Mouse (Mus musculus) forebrain, postnatal 0 days (tissue): ENCODE measurements around the gene Gnaq. TPM values are rescaled to one million over a fixed set of nuclear protein-coding genes. Genes with fewer than 3 reads are reported as not detected.
"Not testable (repeated sequence)": the region's sequence is repeated elsewhere in the genome, so short reads cannot be mapped to it uniquely, and the experiment has no call there.

Source experiments
- ATAC-seq: fragments of 200-750 bp; cut with Nextera tagmentation; 2 replicates; pipeline ENCODE4 v1.8.0; 2017; ENCODE audit warnings: mild to moderate bottlenecking, moderate library complexity
- DNase-seq: peaks from one replicate; pipeline ENCODE4 v3.0.0-alpha.2; 2015
- H3K27ac ChIP-seq: fragments of 300-500 bp; sonication (generic); 2 replicates; pipeline ENCODE4 v1.5.1; 2014; ENCODE audit warnings: low read depth, mild to moderate bottlenecking, antibody characterized with exemption, low read length, moderate library complexity, mixed read lengths
- H3K27me3 ChIP-seq: fragments of 300-500 bp; sonication (generic); 2 replicates; pipeline ENCODE4 v1.6.1; 2014; ENCODE audit warnings: mild to moderate bottlenecking, low read length, mixed read lengths; ENCODE audit not compliant: insufficient read depth
- H3K36me3 ChIP-seq: fragments of 300-500 bp; sonication (generic); 2 replicates; pipeline ENCODE4 v1.6.1; 2014; ENCODE audit warnings: mild to moderate bottlenecking, moderate library complexity; ENCODE audit not compliant: insufficient read depth
- H3K4me1 ChIP-seq: fragments of 300-500 bp; sonication (generic); 2 replicates; pipeline ENCODE4 v1.6.1; 2014; ENCODE audit warnings: antibody characterized with exemption; ENCODE audit not compliant: insufficient read depth
- H3K4me2 ChIP-seq: fragments of 300-500 bp; sonication (generic); 2 replicates; pipeline ENCODE4 v1.6.1; 2014; ENCODE audit warnings: low read depth, mild to moderate bottlenecking, moderate library complexity
- H3K4me3 ChIP-seq: fragments of 300-500 bp; sonication (generic); 2 replicates; pipeline ENCODE4 v1.5.1; 2014; ENCODE audit warnings: low read depth, low read length, mixed read lengths
- H3K9ac ChIP-seq: fragments of 300-500 bp; sonication (generic); 2 replicates; pipeline ENCODE4 v1.6.1; 2014; ENCODE audit warnings: mild to moderate bottlenecking
- H3K9me3 ChIP-seq: fragments of 300-500 bp; sonication (generic); 2 replicates; pipeline ENCODE4 v1.6.1; 2016; ENCODE audit warnings: low read length
- CTCF ChIP-seq: sonication (generic); IDR thresholded peaks from 2 replicates; pipeline ENCODE4 v1.5.1; 2016; ENCODE audit warnings: antibody characterized with exemption, control low read depth, low read depth
- WGBS: fragments of 180-500 bp; shearing (Covaris S2); extraction: QIAGEN DNeasy Blood & Tissue Kit; methylation state at CpG from one replicate; pipeline ENCODE4 v1.1.7; 2014; 5-methylcytosine and 5-hydroxymethylcytosine counted together
- polyA plus RNA-seq: library from polyadenylated mRNA; unstranded; fragments of >200 nt; fragmentation: Nextera tagmentation; extraction: Ambion mirVana; gene quantifications from 2 replicates; pipeline ENCODE4 v1.2.1, GENCODE M21; 2015
- total RNA-seq: library from RNA; depleted of rRNA; stranded (reverse); fragments of >200 nt; gene quantifications from 2 replicates; pipeline ENCODE4 v1.2.3, GENCODE M21; 2014

Gnaq gene
- total and polyA plus RNA-seq, 2 experiments from 2014 or later, result 94.2 to 143 TPM

GRCm38 (mm10) chr19:16255294-16255693, 122.7 kb downstream of the Gnaq start:
- Histone ChIP-seq H3K4me2 (no peak overlapping the region), H3K9me3 (no peaks in the 10 kb centered on the region), H3K9ac (no peak overlapping the region), H3K4me1 (no peaks in the 10 kb centered on the region), H3K36me3 (no peaks in the 10 kb centered on the region), H3K27me3 (no peaks in the 10 kb centered on the region), H3K27ac (no peak overlapping the region), H3K4me3 (no peak overlapping the region)
- ATAC-seq (no peak), DNase-seq (no peak)
- 70% methylated on average over 2 of the region's 2 CpGs for WGBS
- no peak for TF ChIP-seq CTCF

- DNase-seq, result no peak
- no peak for TF ChIP-seq CTCF
Measured at GRCm38 (mm10) chr19:16258766-16259355, 126.2 kb downstream of the Gnaq start.

GRCm38 (mm10) chr19:16259786-16260434, 127.3 kb downstream of the Gnaq start:
- Histone ChIP-seq H3K36me3 (no peaks in the 10 kb centered on the region), H3K27ac (no peak overlapping the region), H3K4me3 (no peak overlapping the region), H3K9me3 (no peaks in the 10 kb centered on the region), H3K4me2 (no peak overlapping the region), H3K4me1 (no peaks in the 10 kb centered on the region), H3K9ac (no peak overlapping the region), H3K27me3 (no peaks in the 10 kb centered on the region)
- 88% methylated on average over 6 of the region's 6 CpGs for WGBS
- ATAC-seq (no peak), DNase-seq (no peak)
- no peak for TF ChIP-seq CTCF

More at GRCm38 (mm10) chr19:16258766-16259355, 126.2 kb downstream of the Gnaq start:
- Histone ChIP-seq H3K4me2 (no peak overlapping the region), H3K27ac (no peak overlapping the region), H3K4me3 (no peak overlapping the region), H3K27me3 (no peaks in the 10 kb centered on the region), H3K36me3 (no peaks in the 10 kb centered on the region), H3K9ac (no peak overlapping the region), H3K9me3 (no peaks in the 10 kb centered on the region), H3K4me1 (no peaks in the 10 kb centered on the region)
- no peak for ATAC-seq

GRCm38 (mm10) chr19:16260435-16260832, 127.8 kb downstream of the Gnaq start:
- TF ChIP-seq CTCF, result peak; percentile 51
- 64% methylated on average over 2 of the region's 2 CpGs for WGBS
- Histone ChIP-seq H3K27me3 (no peaks in the 10 kb centered on the region), H3K4me3 (no peak overlapping the region), H3K9me3 (no peaks in the 10 kb centered on the region), H3K36me3 (no peaks in the 10 kb centered on the region), H3K9ac (no peak overlapping the region), H3K4me1 (no peaks in the 10 kb centered on the region), H3K4me2 (no peak overlapping the region), H3K27ac (no peak overlapping the region)
- ATAC-seq, result no peak
- no peak for DNase-seq

- H3K36me3 ChIP-seq, result no peaks in the 10 kb centered on the region
- no peak overlapping the region for H3K27ac ChIP-seq
- no peaks in the 10 kb centered on the region for H3K27me3 ChIP-seq
- no peak overlapping the region for H3K4me3 ChIP-seq
- DNase-seq (no peak), ATAC-seq (no peak)
- no peak overlapping the region for H3K4me2 ChIP-seq
- WGBS, result 96% methylated on average over 1 of the region's 1 CpGs
- no peaks in the 10 kb centered on the region for H3K9me3 ChIP-seq
- TF ChIP-seq CTCF, result no peak
- no peaks in the 10 kb centered on the region for H3K4me1 ChIP-seq
- no peak overlapping the region for H3K9ac ChIP-seq
Measured at GRCm38 (mm10) chr19:16260973-16261372, 128.3 kb downstream of the Gnaq start.

- no peak for TF ChIP-seq CTCF
- Histone ChIP-seq H3K9ac (no peak overlapping the region), H3K4me1 (no peaks in the 10 kb centered on the region), H3K27ac (0 out of 2 replicates have a peak overlapping the region, but pooled peaks have one; percentile 15), H3K27me3 (no peaks in the 10 kb centered on the region), H3K4me2 (no peak overlapping the region), H3K36me3 (no peaks in the 10 kb centered on the region), H3K4me3 (no peak overlapping the region), H3K9me3 (no peaks in the 10 kb centered on the region)
- WGBS, result 78% methylated on average over 6 of the region's 6 CpGs
- DNase-seq (no peak), ATAC-seq (no peak)
Measured at GRCm38 (mm10) chr19:16261631-16262030, 129.0 kb downstream of the Gnaq start.

- TF ChIP-seq CTCF, result no peak
- Histone ChIP-seq H3K9ac (no peak overlapping the region), H3K9me3 (no peaks in the 10 kb centered on the region), H3K27ac (no peak overlapping the region), H3K4me1 (no peaks in the 10 kb centered on the region), H3K4me3 (no peak overlapping the region), H3K36me3 (no peaks in the 10 kb centered on the region), H3K4me2 (no peak overlapping the region), H3K27me3 (no peaks in the 10 kb centered on the region)
- WGBS, result 70% methylated on average over 4 of the region's 4 CpGs
- ATAC-seq, result peak; percentile 75
- peak; percentile 43 for DNase-seq
Measured at GRCm38 (mm10) chr19:16262340-16262739, 129.7 kb downstream of the Gnaq start.

GRCm38 (mm10) chr19:16267362-16267761, 134.7 kb downstream of the Gnaq start:
- H3K27ac ChIP-seq, ATAC-seq, H3K9me3 ChIP-seq, H3K4me3 ChIP-seq, H3K27me3 ChIP-seq, H3K4me2 ChIP-seq, H3K4me1 ChIP-seq, H3K36me3 ChIP-seq, H3K9ac ChIP-seq, DNase-seq: not testable (repeated sequence)
- 93% methylated on average over 6 of the region's 16 CpGs for WGBS
